Mouse (Mus musculus) kidney, embryonic 16.5 days (tissue): Measurements from ENCODE around the gene Gjd3. TPM values are rescaled to one million over a fixed set of nuclear protein-coding genes. Genes with fewer than 3 reads are reported as not detected.
"Not testable (repeated sequence)": the region's sequence is repeated elsewhere in the genome, so short reads cannot be mapped to it uniquely, and the experiment has no call there.

Source experiments
- ATAC-seq: fragments of 200-750 bp; cut with Nextera tagmentation; 2 replicates; pipeline ENCODE4 v1.8.0; 2017; ENCODE audit warnings: moderate TSS enrichment; ENCODE audit not compliant: low FRiP score, low TSS enrichment
- H3K27ac ChIP-seq: fragments of 300-500 bp; sonication (generic); 2 replicates; pipeline ENCODE4 v1.5.1; 2014; ENCODE audit warnings: low read length
- H3K27me3 ChIP-seq: fragments of 300-500 bp; sonication (generic); 2 replicates; pipeline ENCODE4 v1.6.1; 2014; ENCODE audit warnings: low read length, control low read depth, mixed read lengths; ENCODE audit not compliant: insufficient read depth
- H3K36me3 ChIP-seq: fragments of 300-500 bp; sonication (generic); 2 replicates; pipeline ENCODE4 v1.6.1; 2014; ENCODE audit warnings: low read length, control low read depth, mixed read lengths; ENCODE audit not compliant: insufficient read depth
- H3K4me1 ChIP-seq: fragments of 300-500 bp; sonication (generic); 2 replicates; pipeline ENCODE4 v1.6.1; 2014; ENCODE audit warnings: low read length, control low read depth, mixed read lengths; ENCODE audit not compliant: insufficient read depth
- H3K4me2 ChIP-seq: fragments of 300-500 bp; sonication (generic); replicated peaks from 2 replicates; pipeline ENCODE4 v1.6.1; 2014; ENCODE audit warnings: low read depth, low read length
- H3K4me3 ChIP-seq: fragments of 300-500 bp; sonication (generic); 2 replicates; pipeline ENCODE4 v1.5.1; 2014; ENCODE audit warnings: mild to moderate bottlenecking, low read length
- H3K9ac ChIP-seq: fragments of 300-500 bp; sonication (generic); replicated peaks from 2 replicates; pipeline ENCODE4 v1.6.1; 2014; ENCODE audit warnings: low read length
- H3K9me3 ChIP-seq: fragments of 300-500 bp; sonication (generic); 2 replicates; pipeline ENCODE4 v1.6.1; 2016; ENCODE audit warnings: low read length, control low read depth
- WGBS: fragments of 180-500 bp; shearing (Covaris S2); extraction: QIAGEN DNeasy Blood & Tissue Kit; methylation state at CpG from one replicate; pipeline ENCODE4 v1.1.7; 2014; 5-methylcytosine and 5-hydroxymethylcytosine counted together
- polyA plus RNA-seq: library from polyadenylated mRNA; unstranded; fragments of >200 nt; fragmentation: Nextera tagmentation; extraction: Ambion mirVana; gene quantifications from 2 replicates; pipeline ENCODE4 v1.2.1, GENCODE M21; 2015

The Gjd3 gene
- polyA plus RNA-seq, 1 experiment from 2014 or later = 0.59 TPM

DNA sequence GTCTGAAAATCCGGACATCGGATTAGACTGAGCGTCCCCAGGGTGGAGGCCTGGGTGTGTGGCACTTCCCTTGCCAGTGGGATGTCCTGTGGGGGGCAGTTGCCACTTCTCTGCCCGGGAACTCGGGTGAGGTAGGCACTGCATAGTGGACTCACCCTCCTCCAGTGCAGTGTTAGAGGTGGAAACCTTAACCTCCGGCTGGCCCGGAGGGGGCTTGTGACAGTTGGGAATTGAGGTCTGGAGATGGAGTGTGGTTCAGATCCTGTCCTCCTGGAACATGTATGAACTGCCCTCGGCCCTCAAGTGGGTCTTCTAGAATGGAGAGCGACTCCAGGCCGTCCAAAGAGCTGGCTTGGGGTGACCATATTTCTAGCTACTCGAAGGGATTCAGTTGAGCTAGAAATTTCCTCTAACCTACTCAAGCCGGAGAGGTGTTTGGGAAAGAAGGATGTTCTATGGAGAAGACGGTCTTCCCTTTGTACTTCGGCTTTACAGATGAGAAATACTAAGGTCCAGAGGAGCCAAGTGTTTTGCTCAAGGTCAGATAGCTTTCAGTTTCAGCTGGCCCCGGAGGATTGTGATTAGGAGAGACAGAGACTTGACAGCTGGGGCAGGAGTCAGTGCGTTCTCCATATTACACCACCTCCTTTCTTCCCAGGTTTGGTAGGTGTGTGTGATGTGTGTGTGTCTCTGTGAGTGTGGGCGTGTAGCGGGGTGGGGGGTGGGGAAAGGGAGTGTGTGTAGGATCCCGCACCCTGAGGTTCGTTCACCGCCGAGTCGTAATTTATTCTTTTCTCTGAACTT is 46.0 kb downstream of the Gjd3 start:
- Histone ChIP-seq H3K9me3 (no peaks in the 10 kb centered on the region), H3K4me1 (peaks cover 74% of the 10 kb centered on the region), H3K4me2 (peak overlapping the region; percentile 92), H3K27me3 (no peaks in the 10 kb centered on the region), H3K9ac (peak overlapping the region; percentile 91), H3K27ac (peak overlapping the region; percentile 76), H3K36me3 (no peaks in the 10 kb centered on the region), H3K4me3 (peak overlapping the region; percentile 80)
- ATAC-seq = no peak
- WGBS = 3% methylated on average over 23 of the region's 23 CpGs

DNA sequence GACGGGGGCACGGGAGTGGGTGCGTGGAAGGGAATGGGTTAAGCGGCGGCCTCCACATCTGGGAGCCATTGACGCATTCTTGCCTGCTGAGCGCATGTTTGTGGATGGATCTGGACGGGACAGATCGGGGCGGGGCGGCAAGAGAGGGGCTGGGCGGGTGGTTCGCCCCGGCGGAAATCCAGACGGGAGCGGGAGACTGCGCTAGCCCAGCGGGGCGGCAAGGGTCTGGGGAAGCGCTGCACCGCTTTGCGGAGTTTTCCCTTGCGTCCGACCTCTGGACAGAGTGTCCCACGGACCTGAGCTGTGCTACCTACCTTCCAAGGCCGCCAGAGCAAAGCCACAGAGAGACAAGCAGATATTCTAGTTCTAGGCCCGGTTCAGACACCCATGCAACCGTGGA is 46.6 kb downstream of the Gjd3 start:
- no peaks in the 10 kb centered on the region for H3K27me3 ChIP-seq
- peak; percentile 27; the same call in 1 of the 2 replicates for ATAC-seq
- peak overlapping the region; percentile 80 for H3K4me3 ChIP-seq
- H3K36me3 ChIP-seq = no peaks in the 10 kb centered on the region
- peak overlapping the region; percentile 91 for H3K9ac ChIP-seq
- 1% methylated on average over 29 of the region's 29 CpGs for WGBS
- no peaks in the 10 kb centered on the region for H3K9me3 ChIP-seq
- H3K4me2 ChIP-seq = peak overlapping the region; percentile 92
- H3K27ac ChIP-seq = peak overlapping the region; percentile 76
- H3K4me1 ChIP-seq = peaks cover 74% of the 10 kb centered on the region

DNA sequence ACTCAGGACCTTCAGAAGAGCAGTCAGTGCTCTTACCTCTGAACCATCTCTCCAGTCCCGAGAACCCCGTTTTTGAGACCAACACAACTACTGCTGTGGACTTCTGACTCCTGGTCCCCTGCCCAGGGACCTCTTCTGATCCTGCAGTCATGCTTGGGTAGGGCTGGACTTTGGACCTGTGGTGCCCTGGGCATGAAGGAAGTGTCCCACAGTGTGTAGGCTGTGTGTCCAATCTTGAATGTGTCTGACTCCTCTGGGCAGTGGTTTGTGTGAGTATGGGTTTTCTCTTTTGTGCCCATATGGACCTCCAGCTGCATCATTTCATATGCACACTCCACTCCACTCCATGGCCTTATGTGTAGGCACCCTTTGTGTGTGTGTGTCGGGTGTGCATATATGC is 47.7 kb downstream of the Gjd3 start:
- Histone ChIP-seq H3K4me3 (no peak overlapping the region), H3K9me3 (no peaks in the 10 kb centered on the region), H3K36me3 (no peaks in the 10 kb centered on the region), H3K27me3 (no peaks in the 10 kb centered on the region), H3K9ac (no peak overlapping the region), H3K4me2 (no peak overlapping the region), H3K4me1 (peaks cover 74% of the 10 kb centered on the region), H3K27ac (0 out of 2 replicates have a peak overlapping the region, but pooled peaks have one; percentile 0)
- ATAC-seq = no peak
- 85% methylated on average over 3 of the region's 3 CpGs for WGBS

DNA sequence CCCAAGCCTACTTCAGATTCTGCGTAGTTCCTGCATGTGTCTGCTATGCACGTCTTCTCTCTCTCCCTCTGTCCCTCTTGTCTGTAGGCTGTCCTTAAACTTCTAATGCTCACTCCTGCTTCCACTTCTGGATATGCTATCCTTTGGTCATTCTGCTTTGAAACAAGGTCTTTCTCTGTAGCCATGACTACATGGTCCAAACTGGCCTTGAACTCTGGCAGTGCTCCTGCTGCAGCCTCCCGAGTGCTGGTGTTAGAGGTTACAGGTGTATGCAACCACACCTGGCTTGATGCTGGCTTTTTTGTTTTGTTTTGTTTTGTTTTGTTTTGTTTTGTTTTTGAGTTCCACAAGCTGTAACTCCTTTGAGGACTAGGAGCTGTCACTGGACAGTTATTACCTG is 48.4 kb downstream of the Gjd3 start:
- Histone ChIP-seq H3K36me3 (no peaks in the 10 kb centered on the region), H3K9ac (no peak overlapping the region), H3K4me1 (peaks cover 74% of the 10 kb centered on the region), H3K27me3 (no peaks in the 10 kb centered on the region), H3K27ac (no peak overlapping the region), H3K4me2 (no peak overlapping the region), H3K9me3 (no peaks in the 10 kb centered on the region), H3K4me3 (no peak overlapping the region)
- no peak for ATAC-seq
- 81% methylated on average over 3 of the region's 3 CpGs for WGBS

DNA sequence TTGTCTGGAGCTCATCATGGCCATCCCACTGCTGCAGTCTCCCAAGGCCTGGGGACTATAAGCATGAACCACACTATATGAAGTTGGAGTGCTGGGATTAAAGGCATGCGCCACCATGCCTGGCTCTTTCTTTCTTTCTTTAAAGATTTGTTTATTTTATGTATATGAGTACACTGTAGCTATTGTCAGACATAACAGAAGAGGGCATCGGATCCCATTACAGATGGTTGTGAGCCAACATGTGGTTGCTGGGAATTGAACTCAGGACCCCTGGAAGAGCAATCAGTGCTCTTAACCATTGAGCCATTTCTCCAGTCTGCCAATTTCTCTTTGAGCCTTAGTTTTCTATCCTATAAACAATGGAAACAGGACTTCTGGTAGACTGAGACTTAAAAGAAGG is 49.0 kb downstream of the Gjd3 start:
- H3K27me3 ChIP-seq, ATAC-seq, H3K9me3 ChIP-seq, H3K4me2 ChIP-seq, H3K36me3 ChIP-seq, H3K4me3 ChIP-seq, H3K27ac ChIP-seq, H3K9ac ChIP-seq: not testable (repeated sequence)
- H3K4me1 ChIP-seq = peaks cover 74% of the 10 kb centered on the region
- WGBS = 91% methylated on average over 2 of the region's 2 CpGs

DNA sequence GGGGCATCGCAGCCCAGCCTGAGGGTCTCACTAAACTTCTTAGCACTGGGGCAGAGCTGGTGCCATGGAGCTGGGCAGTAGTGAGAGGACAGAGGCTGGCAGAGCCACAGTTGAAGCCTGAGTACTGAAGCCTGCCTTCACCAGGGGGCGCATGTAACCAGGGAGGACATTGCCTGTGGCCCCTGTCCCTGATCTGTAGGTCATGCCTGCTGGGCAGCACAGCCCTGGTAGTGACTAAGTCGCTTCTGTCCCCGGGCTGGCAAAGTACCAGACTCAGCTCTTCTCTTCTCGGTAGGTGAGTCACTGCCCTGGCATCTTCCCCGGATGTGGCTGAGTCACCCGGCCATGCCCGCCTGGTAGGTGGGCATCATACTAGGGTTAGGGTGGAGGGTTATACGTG is 49.7 kb downstream of the Gjd3 start:
- Histone ChIP-seq H3K4me2 (peak overlapping the region; percentile 34), H3K36me3 (no peaks in the 10 kb centered on the region), H3K27me3 (no peaks in the 10 kb centered on the region), H3K4me1 (peaks cover 74% of the 10 kb centered on the region), H3K9me3 (no peaks in the 10 kb centered on the region), H3K27ac (peak overlapping the region; percentile 44; the same call in 1 of the 2 replicates), H3K9ac (peak overlapping the region; percentile 25; the same call in 1 of the 2 replicates), H3K4me3 (no peak overlapping the region)
- WGBS = 34% methylated on average over 9 of the region's 9 CpGs
- no peak for ATAC-seq

DNA sequence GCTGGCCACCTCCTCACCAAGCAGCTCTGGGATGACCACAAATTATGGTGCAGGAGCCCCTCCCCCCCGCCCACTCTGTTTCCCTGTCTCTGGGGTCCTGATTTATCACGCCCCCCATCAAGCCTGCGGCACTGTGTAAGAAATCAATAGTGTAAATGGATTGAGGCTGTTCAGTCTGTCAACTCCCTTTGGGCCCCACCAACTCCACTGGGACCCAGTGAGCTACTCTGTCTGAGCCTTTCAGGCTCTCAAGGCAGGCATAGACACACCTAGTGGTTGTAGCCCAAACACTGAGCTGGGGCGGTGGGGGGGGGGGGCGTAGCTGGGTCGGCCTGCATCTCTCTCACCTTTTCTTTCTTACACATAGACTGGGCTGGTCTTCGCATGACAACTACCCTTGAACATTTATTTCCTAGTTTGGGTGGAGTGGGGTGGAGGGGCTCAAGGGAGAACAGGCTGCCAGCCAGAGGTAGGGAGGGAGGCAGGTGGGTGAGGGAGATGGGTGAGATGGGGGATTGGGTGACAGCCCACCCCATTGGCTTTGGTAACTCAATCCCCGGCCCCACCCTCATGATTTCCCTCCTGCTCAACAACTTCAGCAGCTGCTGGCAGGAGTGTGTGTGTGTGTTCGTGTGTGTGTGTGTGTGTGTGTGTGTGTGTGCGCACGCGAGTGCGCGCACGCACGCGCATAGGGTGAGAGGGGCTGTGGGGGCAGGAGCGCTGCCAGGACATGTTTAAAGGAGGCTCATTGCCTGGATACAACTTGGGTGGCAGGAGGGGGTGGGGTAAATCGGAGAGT is 50.3 kb downstream of the Gjd3 start:
- H3K4me3 ChIP-seq = no peak overlapping the region
- WGBS = 9% methylated on average over 19 of the region's 19 CpGs
- no peaks in the 10 kb centered on the region for H3K36me3 ChIP-seq
- peaks cover 77% of the 10 kb centered on the region for H3K4me1 ChIP-seq
- peak overlapping the region; percentile 44 for H3K27ac ChIP-seq
- H3K4me2 ChIP-seq = peak overlapping the region; percentile 34
- no peaks in the 10 kb centered on the region for H3K9me3 ChIP-seq
- H3K27me3 ChIP-seq = no peaks in the 10 kb centered on the region
- H3K9ac ChIP-seq = peak overlapping the region; percentile 25; the same call in 1 of the 2 replicates
- no peak for ATAC-seq

Other genes starting within 250 kb of the Gjd3 start
- gene Thra, start 242.4 kb downstream of the Gjd3 start, polyA plus RNA-seq = 24.4 and 25.9 TPM in 2 replicates
- gene Nr1d1, start 207.7 kb downstream of the Gjd3 start, polyA plus RNA-seq = 2.2 and 2.4 TPM in 2 replicates
- gene Msl1, start 187.5 kb downstream of the Gjd3 start, polyA plus RNA-seq = 23.7 and 24.2 TPM in 2 replicates
- gene Casc3, start 178.1 kb downstream of the Gjd3 start, polyA plus RNA-seq = 36.2 and 41.0 TPM in 2 replicates
- 1.8 and 2.0 TPM in 2 replicates for gene Rapgefl1, start 146.2 kb downstream of the Gjd3 start, polyA plus RNA-seq
- gene Wipf2, start 119.4 kb downstream of the Gjd3 start, polyA plus RNA-seq = 5.4 and 5.9 TPM in 2 replicates
- gene Cdc6, start 75.2 kb downstream of the Gjd3 start, polyA plus RNA-seq = 36.2 and 38.6 TPM in 2 replicates
- 31.4 and 32.5 TPM in 2 replicates for gene Rara, start 55.2 kb downstream of the Gjd3 start, polyA plus RNA-seq
- gene Top2a, start 41.2 kb upstream of the Gjd3 start, polyA plus RNA-seq = 213 and 252 TPM in 2 replicates
- gene Igfbp4, start 58.2 kb upstream of the Gjd3 start, polyA plus RNA-seq = 771 and 832 TPM in 2 replicates
- 0.17 and 0.22 TPM in 2 replicates for gene Tns4, start 106.3 kb upstream of the Gjd3 start, polyA plus RNA-seq
- gene Ccr7, start 172.1 kb upstream of the Gjd3 start, polyA plus RNA-seq = 0.19 and 0.41 TPM in 2 replicates
- 260 and 277 TPM in 2 replicates for gene Smarce1, start 248.0 kb upstream of the Gjd3 start, polyA plus RNA-seq